Mouse (Mus musculus) embryo, embryonic 11.5 days (tissue): Measurements from ENCODE around the gene Tbx1.

Experiments
- DNase-seq: peaks from one replicate; pipeline ENCODE4 v3.0.0-alpha.2; 2012; ENCODE audit warnings: low read depth, low spot score

Tbx1 gene

GRCm38 (mm10) chr16:18589804-18590790, at the start of gene Tbx1:
Gene Tbx1, minus strand, starts transcription at chr16:18590671.
- DNase-seq, result no peak

- DNase-seq, result no peak
Observed at GRCm38 (mm10) chr16:18639382-18639929, 49.0 kb upstream of the Tbx1 start.

GRCm38 (mm10) chr16:18638396-18638795, 47.9 kb upstream of the Tbx1 start:
- DNase-seq, result no peak

- DNase-seq, result no peak
Observed at GRCm38 (mm10) chr16:18636804-18637203, 46.3 kb upstream of the Tbx1 start.

GRCm38 (mm10) chr16:18636401-18636800, 45.9 kb upstream of the Tbx1 start:
- no peak for DNase-seq

GRCm38 (mm10) chr16:18633333-18633732, 42.9 kb upstream of the Tbx1 start:
- DNase-seq, result no peak

- DNase-seq, result no peak
Observed at GRCm38 (mm10) chr16:18632816-18633215, 42.3 kb upstream of the Tbx1 start.

- DNase-seq, result no peak
Observed at GRCm38 (mm10) chr16:18632059-18632458, 41.6 kb upstream of the Tbx1 start.

- DNase-seq, result no peak
Observed at GRCm38 (mm10) chr16:18631141-18631540, 40.7 kb upstream of the Tbx1 start.

- no peak for DNase-seq
Observed at GRCm38 (mm10) chr16:18630291-18630690, 39.8 kb upstream of the Tbx1 start.

- DNase-seq, result no peak
Observed at GRCm38 (mm10) chr16:18629390-18630231, 39.1 kb upstream of the Tbx1 start, which contains the start of gene Sept5. Gene Sept5, minus strand, starts transcription at chr16:18629954.

- no peak for DNase-seq
Observed at GRCm38 (mm10) chr16:18628948-18629340, 38.5 kb upstream of the Tbx1 start.

GRCm38 (mm10) chr16:18628206-18628947, 37.9 kb upstream of the Tbx1 start:
- DNase-seq, result no peak

- DNase-seq, result no peak
Observed at GRCm38 (mm10) chr16:18627163-18627562, 36.7 kb upstream of the Tbx1 start.

GRCm38 (mm10) chr16:18626376-18626878, 36.0 kb upstream of the Tbx1 start, which contains the start of gene Gm49601:
Gene Gm49601, minus strand, starts transcription at chr16:18626427.
- DNase-seq, result peak; percentile 71

GRCm38 (mm10) chr16:18625791-18626311, 35.4 kb upstream of the Tbx1 start:
- no peak for DNase-seq

- DNase-seq, result no peak
Observed at GRCm38 (mm10) chr16:18625097-18625496, 34.6 kb upstream of the Tbx1 start.

- DNase-seq, result no peak
Observed at GRCm38 (mm10) chr16:18624641-18625040, 34.2 kb upstream of the Tbx1 start.

GRCm38 (mm10) chr16:18623751-18624540, 33.5 kb upstream of the Tbx1 start:
- no peak for DNase-seq
